Mouse (Mus musculus) urinary bladder, postnatal 14 days (tissue): ENCODE measurements around the gene Nfatc3.
A peak's percentile ranks its signal among the peaks of the same experiment; 100 is the strongest.

Experiments used
- DNase-seq: peaks from one replicate; pipeline ENCODE4 v3.0.0; 2021; ENCODE audit warnings: low spot score

Gene Nfatc3

DNA sequence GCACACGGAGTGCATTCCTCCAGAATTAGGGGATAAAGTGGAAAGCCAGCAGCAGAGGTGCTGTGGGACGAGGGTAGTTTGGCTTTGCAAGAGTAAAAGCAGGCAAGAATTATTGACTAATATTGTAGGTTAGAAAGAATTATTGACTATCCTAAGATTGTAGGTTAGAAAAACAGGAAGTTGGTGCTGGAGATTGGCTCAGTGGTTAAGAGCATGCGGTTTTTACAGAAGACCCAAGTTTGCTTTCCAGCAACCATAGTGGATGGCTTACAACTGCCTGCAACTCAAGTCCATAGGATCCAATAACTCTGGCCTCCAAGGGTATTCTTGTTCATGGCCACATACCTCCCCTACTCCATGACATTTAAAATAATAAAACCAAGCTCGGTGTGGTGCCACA is 87.4 kb downstream of the Nfatc3 start:
- no peak for DNase-seq

DNA sequence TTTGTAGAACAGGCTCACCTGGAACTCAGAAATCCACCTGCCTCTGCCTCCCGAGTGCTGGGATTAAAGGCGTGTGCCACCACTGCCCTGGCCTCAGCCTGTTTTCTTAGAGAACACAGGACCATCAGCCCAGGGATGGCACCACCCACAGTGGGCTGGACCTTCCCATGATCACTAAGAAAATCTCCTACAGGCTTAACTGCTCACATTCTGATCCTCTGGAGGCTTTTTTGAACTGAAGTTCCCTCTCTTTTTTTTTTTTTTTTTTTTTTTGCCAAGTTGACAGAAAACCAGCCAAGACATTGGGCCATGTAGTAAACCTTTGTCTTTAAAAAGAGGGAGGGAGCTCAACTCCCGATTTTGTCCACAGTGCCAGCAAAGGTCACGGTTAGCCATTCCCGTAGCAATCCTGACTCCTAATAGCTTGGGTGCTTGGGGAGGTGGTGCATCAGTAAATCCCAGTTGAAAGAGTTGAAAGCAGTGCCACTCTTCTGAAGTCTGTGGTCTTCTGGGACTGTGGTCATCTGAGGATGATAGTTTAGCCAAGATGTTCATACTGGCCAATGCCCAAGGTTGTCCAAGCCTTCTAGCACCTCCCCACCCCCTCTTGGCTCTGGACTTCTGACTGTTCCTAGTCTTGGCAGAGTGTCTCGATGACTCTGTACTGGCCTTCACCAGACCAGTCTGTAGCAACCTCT is 89.4 kb downstream of the Nfatc3 start:
- DNase-seq: peak; percentile 55

DNA sequence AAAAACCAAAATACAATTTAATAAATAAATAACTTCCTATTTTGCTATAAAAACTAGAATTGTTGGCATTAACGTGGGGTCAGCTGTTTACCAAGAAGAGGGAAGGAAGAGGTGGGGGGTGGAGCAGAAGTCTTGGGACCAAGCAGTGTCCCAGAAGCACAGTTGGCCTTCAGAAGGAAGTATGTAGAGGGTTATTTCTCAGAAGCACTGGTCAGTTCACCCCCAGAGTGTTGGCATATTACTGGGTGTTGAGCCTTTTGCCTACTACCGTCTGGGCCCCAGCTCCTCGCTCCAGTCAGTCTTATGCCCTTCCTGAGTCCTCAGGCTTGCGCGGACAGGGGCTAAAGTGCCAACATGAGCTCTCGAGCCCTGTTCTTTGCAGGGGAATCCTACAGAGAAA is 90.4 kb downstream of the Nfatc3 start:
- DNase-seq: no peak

DNA sequence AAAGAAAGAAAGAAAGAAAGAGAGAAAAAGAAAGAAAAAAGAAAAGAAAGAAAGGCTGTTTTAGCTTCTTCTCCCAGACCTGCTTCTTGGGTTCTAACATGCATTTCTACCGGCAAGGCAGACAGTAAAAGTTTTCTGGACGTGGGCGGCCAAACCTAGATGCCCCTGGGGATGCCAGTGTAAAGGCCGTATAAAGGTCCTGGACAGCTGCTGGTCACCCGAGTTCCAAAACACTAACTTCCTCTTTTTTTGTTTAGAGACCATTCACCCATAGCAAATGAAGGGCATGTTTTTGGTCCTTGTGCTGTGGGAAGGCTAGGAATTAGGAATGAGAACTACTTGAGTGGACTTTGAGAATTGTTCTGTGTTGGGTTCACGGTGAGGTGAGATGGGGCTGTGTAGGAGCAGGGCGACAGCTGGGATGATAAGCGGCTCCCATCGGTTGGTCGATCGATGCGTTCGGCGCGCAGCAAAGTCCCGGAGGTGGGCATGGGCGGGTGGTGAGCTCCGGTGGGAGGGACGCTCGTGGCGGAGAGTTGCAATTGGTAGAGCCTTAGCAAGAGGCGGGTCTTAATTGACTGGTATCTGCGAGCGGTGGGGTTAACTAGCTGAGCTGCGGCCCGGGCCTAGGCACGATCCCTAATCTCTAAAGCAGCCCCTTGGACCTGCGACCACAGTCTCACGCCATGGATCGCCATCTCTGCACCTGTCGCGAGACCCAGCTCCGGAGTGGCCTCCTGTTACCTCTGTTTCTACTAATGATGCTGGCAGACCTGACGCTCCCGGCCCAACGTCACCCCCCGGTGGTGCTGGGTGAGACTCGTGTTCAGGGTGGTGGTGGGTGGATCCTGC is 91.4 kb downstream of the Nfatc3 start, which contains the start of gene Pla2g15:
TSS of gene Pla2g15 (plus strand) at position 599 of the 852 bp plus-strand sequence.
- DNase-seq: peak; percentile 94

DNA sequence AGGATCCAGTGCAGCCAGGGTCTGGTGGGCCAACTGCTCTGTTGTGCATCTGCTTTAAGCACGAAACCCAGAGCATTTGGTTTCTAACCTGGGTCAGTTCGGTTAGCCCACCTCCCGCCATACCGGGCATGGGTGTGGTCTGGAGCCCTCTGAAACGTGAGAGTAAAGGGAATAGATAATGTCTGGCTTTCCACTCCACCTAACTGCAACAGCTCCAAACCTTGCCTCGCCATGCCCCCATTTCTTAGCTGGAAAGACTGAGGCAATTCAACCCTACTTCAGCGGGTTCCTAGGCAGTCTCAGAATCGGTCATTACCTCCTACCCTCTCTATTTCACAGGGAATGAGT is 92.0 kb downstream of the Nfatc3 start:
- no peak for DNase-seq

DNA sequence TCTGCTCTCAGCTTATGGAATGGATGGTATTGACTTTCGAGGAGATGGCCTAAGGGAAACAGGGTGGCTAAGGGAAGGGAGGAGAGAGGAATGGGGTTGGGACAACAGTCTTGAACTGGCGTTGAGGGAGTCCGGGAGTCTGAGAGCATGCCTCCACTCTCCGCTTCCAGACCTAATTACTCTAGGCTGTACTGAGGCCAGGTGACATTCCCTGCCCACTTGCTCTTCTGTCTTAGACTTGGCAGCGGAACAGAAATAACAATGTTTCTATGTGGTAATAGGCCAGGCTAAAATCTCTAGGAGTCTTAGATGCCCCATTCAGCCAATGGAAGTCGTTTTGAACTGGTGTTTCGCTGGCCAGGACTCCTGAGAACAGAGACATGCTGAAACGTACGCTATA is 92.4 kb downstream of the Nfatc3 start:
- DNase-seq: no peak

DNA sequence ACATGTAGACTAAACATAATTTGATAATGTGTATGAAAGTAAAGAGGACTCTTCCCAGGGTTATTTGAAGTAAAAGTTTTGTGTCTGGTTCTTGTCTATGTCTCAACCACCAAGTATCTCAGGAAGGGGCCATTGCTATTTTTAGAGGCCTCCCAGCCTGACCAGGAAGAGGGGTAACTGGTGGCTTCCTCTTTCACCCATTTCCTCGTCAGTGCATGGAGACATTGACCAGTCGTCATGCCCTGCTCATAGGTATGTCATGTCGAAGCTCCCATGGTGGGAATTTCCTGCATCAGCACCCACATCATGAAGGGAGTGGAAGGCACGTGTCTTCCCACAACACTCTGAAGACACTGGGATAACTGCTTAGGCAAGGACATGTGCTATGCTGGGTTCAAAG is 94.2 kb downstream of the Nfatc3 start:
- no peak for DNase-seq

DNA sequence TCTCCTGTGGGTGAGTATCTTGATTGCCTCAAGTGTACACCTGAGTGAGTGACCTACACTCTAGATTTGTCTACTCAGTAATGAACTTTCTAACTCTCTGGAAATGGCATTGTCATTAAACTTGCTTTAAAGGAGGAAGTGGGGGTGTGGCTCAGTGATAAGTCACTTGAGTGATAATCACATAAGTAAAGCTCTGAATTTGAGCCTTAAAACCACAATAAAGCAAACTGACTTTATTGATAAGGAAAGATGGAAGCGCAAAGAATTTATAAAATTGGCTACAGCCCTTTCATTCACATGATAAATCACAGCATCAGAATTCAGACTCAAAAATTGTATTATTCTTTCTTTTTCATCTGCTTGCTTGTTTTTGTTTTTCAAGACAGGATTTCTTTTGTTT is 98.8 kb downstream of the Nfatc3 start:
- DNase-seq: no peak

DNA sequence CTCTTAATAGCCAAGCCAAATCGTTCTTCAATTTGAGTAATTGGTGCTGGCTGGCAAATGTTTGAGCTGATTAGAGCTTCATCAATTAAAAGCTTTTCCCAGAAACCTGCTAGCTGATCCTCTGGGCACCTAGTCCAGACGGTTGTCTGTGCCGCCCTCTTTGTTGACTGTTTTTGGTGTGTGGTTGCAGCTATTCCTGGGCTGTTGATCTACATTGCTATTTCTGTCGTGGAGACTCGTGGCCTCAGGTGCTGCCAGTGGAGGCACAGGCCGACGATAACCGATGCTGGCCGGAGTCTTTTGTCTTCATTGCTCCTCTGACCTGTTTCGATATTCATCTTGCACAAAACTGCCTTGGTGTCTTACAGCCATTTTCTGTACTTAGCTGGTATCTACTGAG is 99.7 kb downstream of the Nfatc3 start:
- DNase-seq: no peak

DNA sequence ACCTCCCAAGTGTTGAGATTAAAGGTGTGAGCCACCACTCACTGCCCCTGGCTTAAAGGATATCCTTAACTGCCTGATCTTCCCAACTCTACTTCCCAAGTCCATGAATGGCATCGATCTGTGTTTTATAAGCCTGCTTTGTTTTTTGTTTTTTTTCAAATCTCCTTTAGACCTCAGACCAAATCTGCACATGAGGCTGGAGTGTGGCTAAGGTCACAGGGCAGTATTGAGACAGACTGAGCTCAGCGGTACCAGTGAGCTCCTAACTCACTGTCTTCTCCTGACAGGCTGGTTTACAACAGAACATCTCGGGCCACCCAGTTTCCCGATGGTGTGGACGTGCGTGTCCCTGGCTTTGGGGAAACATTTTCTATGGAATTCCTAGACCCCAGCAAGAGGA is 101.2 kb downstream of the Nfatc3 start:
- DNase-seq: no peak

DNA sequence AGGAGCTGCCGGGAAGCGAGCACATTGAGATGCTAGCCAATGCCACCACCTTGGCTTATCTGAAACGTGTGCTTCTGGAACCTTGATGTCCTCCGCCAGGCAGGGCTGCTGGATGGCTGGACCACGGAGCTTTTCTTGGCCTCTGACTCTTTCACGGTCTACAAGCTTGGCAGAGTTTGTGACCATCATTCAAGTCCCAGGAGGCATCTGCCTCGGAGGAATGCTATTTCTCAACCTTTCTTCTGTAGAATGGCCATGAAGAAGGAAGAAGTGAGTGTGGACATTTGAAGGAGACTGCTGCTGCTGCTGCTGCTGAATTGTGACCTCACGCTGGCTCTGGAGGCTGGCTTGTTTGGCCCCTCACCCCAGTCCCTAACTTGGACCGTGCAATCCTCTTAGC is 104.6 kb downstream of the Nfatc3 start:
- no peak for DNase-seq

DNA sequence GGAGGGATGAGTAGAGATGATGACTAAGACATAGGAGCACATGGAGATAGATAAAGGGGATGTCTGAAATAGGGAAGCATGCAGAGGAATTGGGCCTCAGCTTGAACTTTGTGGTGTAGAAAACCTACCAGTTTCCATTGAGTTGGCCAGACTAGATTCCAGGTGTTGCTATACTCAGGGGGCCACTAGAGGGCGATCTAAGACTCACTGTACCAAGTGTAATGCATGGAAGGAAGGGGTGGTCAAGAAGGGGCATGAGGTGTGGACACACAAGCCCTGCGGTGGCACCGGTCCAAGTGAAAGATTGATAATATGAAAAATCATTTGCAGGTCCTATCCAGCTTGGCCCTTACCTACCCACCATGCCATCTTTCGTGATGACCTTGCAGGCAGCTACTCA is 106.8 kb downstream of the Nfatc3 start:
- DNase-seq: peak; percentile 80

DNA sequence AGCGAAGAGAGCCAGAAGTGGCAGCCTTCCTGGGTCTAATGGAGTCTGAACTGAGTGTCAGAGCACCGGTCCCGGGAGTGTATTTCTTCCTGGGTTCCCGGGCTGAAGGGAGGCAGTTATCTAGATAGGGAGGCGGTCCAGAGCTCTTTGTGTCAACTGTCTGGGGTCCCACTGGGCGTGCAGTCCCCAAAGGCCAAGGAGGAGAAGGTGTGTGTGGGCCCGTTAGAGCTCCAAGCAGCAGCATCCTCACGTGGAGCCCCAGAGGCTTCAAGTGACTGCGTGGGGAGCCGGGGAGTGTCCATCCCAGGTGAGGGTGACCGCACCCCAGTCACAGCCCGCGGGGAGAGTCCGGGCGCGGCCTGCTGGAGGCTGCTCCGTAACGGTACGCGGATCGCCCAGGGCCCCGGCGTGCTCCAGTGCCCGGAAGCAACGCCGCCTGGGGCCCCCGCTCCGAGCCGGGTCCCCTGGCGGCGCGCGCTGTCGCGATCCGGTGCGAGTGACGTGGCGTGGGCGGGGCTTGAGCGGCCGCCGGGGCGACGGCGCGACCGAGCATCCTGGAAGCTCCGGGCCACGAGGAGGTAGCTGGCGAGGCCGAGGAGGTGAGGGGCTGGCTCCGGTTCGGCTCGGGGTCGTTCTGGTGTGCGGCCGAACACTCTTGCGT is 109.8 kb downstream of the Nfatc3 start, which contains the start of gene Slc7a6:
TSS of gene Slc7a6 (plus strand) at position 502 of the 661 bp plus-strand sequence.
- DNase-seq: peak; percentile 88

DNA sequence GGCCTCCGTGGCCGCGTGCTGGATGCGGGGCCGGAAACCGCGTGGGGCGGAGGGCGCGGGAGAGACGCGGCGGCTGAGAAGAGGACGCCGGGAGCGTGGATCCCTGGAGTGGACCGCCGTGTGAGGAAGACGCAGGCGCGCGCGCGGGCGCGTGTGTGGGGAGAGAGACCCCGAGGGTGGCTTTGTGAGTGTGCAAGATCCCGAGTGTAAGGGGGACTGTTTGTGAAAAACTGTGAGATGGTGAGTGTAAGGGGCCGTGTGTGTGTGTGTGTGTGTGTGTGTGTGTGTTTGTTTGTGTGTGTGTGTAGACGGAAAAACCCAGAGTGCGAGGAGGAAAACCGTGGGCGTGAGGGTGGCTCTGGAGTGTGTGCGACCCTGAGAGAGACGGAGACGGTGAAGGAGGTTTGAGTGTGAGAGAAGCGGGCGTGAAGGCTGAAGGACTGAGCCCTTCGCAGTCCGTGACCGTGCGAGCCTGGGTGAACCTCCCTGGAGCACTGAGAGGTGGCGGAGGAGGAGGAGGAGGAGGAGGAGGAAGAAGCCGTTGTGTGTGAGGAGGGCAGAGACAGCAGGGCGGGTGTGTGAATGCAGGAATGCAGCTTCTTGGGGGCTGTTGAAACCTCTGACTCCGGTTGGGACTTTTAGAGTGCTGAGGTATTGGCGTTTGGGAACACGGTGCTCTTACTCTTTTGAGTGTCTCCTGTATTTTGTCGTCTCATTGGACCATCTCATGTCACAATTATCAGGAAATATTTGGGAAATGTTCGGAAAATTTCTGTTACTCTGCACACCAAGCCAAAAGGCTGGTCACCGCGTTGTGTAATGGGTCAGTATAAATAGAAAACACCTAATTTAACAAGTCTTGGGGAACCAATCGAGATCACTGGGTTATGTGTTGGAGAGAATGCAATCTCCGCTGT is 110.6 kb downstream of the Nfatc3 start:
- DNase-seq: peak; percentile 50

DNA sequence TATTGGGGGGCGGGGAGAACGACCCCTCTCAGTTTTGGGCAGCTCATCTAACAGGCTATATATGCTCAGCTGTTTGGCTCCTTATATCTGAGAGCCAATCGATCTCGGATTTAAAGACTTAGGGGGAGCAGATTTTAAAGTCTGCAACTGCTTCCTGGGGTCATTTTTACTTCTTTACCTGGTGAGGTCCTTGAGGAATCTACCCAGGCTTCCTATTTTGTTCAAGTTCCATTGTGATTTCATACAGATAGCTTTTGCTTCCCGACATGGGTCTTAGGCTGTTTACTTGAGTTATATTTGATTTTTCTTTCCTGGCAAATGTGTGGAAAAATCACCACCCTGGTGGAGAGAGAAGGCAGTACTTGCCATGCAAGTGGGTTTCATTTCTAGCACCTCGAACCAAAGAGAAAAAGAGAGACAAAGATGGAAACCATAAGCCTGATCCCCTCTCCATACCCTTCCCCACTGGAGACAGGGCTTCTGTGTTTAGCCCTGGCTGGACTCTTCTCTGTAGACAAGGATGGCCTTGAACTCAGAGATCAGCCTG is 111.4 kb downstream of the Nfatc3 start:
- DNase-seq: no peak

DNA sequence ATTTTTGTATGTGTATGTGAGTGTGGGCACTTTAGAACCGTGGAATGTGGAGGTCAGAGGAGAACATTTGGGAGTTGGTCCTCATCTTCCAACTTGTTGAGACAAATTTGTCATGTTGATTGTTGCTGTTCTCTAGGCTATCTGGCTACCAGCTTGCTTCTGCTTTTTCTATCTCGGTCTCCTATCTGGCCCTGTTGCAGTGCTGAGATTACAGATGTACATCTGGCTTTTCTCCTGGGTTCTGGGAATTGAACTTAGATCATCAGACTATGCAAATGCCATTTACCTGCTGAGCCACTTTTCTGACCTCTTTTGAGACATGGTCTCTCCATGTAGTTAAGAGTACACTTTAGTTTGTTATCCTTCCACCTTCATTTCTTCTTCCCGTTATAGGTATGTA is 114.9 kb downstream of the Nfatc3 start:
- DNase-seq: no peak

DNA sequence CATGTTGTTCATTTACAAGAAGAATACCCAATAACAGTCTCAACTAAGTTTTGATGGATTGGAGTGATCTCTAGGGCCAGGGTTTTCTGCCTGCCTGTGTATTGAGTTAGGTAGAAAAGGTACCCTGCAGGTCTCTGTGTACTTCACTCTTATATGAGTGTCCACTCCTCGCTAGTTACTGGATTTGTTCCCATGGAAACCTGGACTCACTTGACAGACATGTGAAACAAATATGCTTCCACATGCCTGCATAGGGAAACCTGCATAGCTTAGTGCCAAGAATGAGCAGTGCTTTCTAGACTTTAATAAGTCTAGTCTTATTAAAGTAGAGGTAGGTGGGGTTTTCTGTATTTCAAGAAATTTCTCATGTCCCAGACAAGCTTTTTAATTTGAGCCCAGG is 118.3 kb downstream of the Nfatc3 start:
- no peak for DNase-seq

DNA sequence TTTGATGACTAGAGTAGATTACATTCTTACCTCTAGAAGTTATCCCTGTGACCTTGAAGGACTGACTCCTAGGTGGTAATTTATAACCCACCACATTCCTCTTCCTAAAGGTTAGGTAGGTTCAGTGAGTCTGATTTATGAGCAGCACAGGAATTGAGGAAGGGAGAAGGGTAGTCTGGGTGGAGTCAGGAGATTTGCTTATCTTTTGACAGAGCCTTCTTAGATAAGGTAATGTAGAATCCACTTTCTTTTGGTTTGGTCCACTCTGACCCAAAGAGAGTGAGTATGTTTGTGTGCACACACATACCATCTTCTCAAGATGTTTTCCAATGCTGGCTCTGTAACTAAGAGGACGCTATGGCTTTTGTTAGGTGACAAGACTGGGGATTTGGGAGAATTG is 119.0 kb downstream of the Nfatc3 start:
- DNase-seq: no peak

DNA sequence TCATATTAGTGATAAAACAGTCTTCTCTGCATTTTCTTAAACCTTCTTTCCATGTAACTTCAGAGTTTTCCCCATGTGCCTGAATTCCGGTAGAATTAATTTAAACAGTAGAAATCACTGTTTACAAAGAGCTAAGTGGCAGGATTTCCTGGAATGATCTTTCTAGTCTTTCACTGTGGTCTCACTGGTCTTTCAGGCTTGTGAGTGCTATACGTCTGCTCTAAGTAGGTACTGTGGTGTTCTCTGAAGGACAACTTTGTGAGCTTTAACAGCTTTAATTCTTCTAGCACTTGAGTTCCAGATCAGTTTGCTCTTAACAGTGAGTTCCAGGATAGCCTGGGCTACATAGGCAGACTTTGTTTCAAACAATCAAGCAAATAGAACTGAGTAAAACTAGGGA is 119.8 kb downstream of the Nfatc3 start:
- DNase-seq: no peak
